Mouse (Mus musculus) olfactory bulb, adult 2 months (tissue): ENCODE results near the gene Gk.

Experiments used
- CTCF ChIP-seq: fragments of 200-500 bp; IDR thresholded peaks from 2 replicates; pipeline ENCODE4 v1.5.1; 2012; ENCODE audit warnings: low read depth, mild to moderate bottlenecking, low read length, moderate library complexity; ENCODE audit not compliant: insufficient read depth
- POLR2A ChIP-seq: fragments of 200-500 bp; IDR thresholded peaks from 2 replicates; pipeline ENCODE4 v1.6.1; 2012; ENCODE audit warnings: mild to moderate bottlenecking, low read depth, low read length, moderate library complexity; ENCODE audit not compliant: insufficient read depth

GRCm38 (mm10) chrX:85776544-85777087, at the start of gene Gk:
- TF ChIP-seq CTCF (no peak), POLR2A (peak; percentile 36; the same call in 1 of the 2 replicates)
